Mouse (Mus musculus) neural tube, embryonic 15.5 days (tissue): Measurements from ENCODE around the gene Mindy1. TPM values are rescaled to one million over a fixed set of nuclear protein-coding genes. Genes with fewer than 3 reads are reported as not detected.

ENCODE experiments used
- ATAC-seq: fragments of 200-750 bp; cut with Nextera tagmentation; 2 replicates; pipeline ENCODE4 v1.8.0; 2017; ENCODE audit warnings: mild to moderate bottlenecking, moderate TSS enrichment, moderate library complexity; ENCODE audit not compliant: low FRiP score
- H3K27ac ChIP-seq: fragments of 300-500 bp; sonication (generic); replicated peaks from 2 replicates; pipeline ENCODE4 v1.5.1; 2015; ENCODE audit warnings: mild to moderate bottlenecking, inconsistent platforms
- H3K27me3 ChIP-seq: fragments of 300-500 bp; sonication (generic); replicated peaks from 2 replicates; pipeline ENCODE4 v1.6.1; 2015; ENCODE audit warnings: inconsistent platforms
- H3K36me3 ChIP-seq: fragments of 300-500 bp; sonication (generic); 2 replicates; pipeline ENCODE4 v1.6.1; 2015; ENCODE audit warnings: inconsistent platforms
- H3K4me1 ChIP-seq: fragments of 300-500 bp; sonication (generic); 2 replicates; pipeline ENCODE4 v1.6.1; 2015; ENCODE audit warnings: inconsistent platforms
- H3K4me2 ChIP-seq: fragments of 300-500 bp; sonication (generic); 2 replicates; pipeline ENCODE4 v1.6.1; 2015; ENCODE audit warnings: inconsistent platforms, mild to moderate bottlenecking, moderate library complexity
- H3K4me3 ChIP-seq: fragments of 300-500 bp; sonication (generic); replicated peaks from 2 replicates; pipeline ENCODE4 v1.5.1; 2015; ENCODE audit warnings: mild to moderate bottlenecking, inconsistent platforms
- H3K9ac ChIP-seq: fragments of 300-500 bp; sonication (generic); replicated peaks from 2 replicates; pipeline ENCODE4 v1.6.1; 2015; ENCODE audit warnings: mild to moderate bottlenecking, inconsistent platforms
- H3K9me3 ChIP-seq: fragments of 300-500 bp; sonication (generic); replicated peaks from 2 replicates; pipeline ENCODE4 v1.6.1; 2016; ENCODE audit warnings: inconsistent platforms
- WGBS: fragments of 180-500 bp; shearing (Covaris S2); methylation state at CpG from one replicate; pipeline ENCODE4 v1.1.7; 2015; ENCODE audit warnings: mixed read lengths; 5-methylcytosine and 5-hydroxymethylcytosine counted together
- polyA plus RNA-seq: library from polyadenylated mRNA; unstranded; fragments of >200 nt; fragmentation: Nextera tagmentation; extraction: Ambion mirVana; gene quantifications from 2 replicates; pipeline ENCODE4 v1.2.1, GENCODE M21; 2015

The Mindy1 gene
- polyA plus RNA-seq, 1 experiment from 2014 or later, result 37.3 TPM

- 80% methylated on average over 5 of the region's 5 CpGs for WGBS
- Histone ChIP-seq H3K9ac (no peak overlapping the region), H3K4me3 (no peak overlapping the region), H3K4me1 (no peaks in the 10 kb centered on the region), H3K27ac (no peak overlapping the region), H3K9me3 (no peaks in the 10 kb centered on the region), H3K4me2 (no peak overlapping the region), H3K36me3 (peaks cover 20% of the 10 kb centered on the region), H3K27me3 (no peaks in the 10 kb centered on the region)
- ATAC-seq, result no peak; the same call in 1 of the 2 replicates
Measured at GRCm38 (mm10) chr3:95246465-95247231, 34.5 kb upstream of the Mindy1 start.

- Histone ChIP-seq H3K27me3 (no peaks in the 10 kb centered on the region), H3K9me3 (no peaks in the 10 kb centered on the region), H3K4me3 (no peak overlapping the region), H3K27ac (no peak overlapping the region), H3K9ac (no peak overlapping the region), H3K36me3 (peaks cover 21% of the 10 kb centered on the region), H3K4me1 (no peaks in the 10 kb centered on the region), H3K4me2 (no peak overlapping the region)
- no peak for ATAC-seq
- 76% methylated on average over 1 of the region's 1 CpGs for WGBS
Measured at GRCm38 (mm10) chr3:95247660-95248336, 33.3 kb upstream of the Mindy1 start.

GRCm38 (mm10) chr3:95250361-95250760 lies 30.8 kb upstream of the Mindy1 start:
- no peak overlapping the region for H3K4me2 ChIP-seq
- H3K36me3 ChIP-seq, result peaks cover 25% of the 10 kb centered on the region
- H3K4me1 ChIP-seq, result no peaks in the 10 kb centered on the region
- no peak overlapping the region for H3K4me3 ChIP-seq
- ATAC-seq, result no peak
- H3K9ac ChIP-seq, result no peak overlapping the region
- WGBS, result 86% methylated on average over 5 of the region's 5 CpGs
- no peaks in the 10 kb centered on the region for H3K27me3 ChIP-seq
- no peak overlapping the region for H3K27ac ChIP-seq
- H3K9me3 ChIP-seq, result no peaks in the 10 kb centered on the region

GRCm38 (mm10) chr3:95250783-95251424 lies 30.2 kb upstream of the Mindy1 start, which contains the start of gene Bnipl:
Gene Bnipl, minus strand, starts transcription at chr3:95251193.
- no peak for ATAC-seq
- 56% methylated on average over 7 of the region's 7 CpGs for WGBS

GRCm38 (mm10) chr3:95256931-95257330 lies 24.2 kb upstream of the Mindy1 start:
- H3K36me3 ChIP-seq, result peaks cover 81% of the 10 kb centered on the region
- no peak overlapping the region for H3K4me3 ChIP-seq
- no peak overlapping the region for H3K4me2 ChIP-seq
- H3K9me3 ChIP-seq, result no peaks in the 10 kb centered on the region
- no peak for ATAC-seq
- H3K4me1 ChIP-seq, result no peaks in the 10 kb centered on the region
- 78% methylated on average over 5 of the region's 5 CpGs for WGBS
- H3K27ac ChIP-seq, result no peak overlapping the region
- H3K9ac ChIP-seq, result no peak overlapping the region
- H3K27me3 ChIP-seq, result no peaks in the 10 kb centered on the region

More at GRCm38 (mm10) chr3:95250783-95251424, 30.2 kb upstream of the Mindy1 start, which contains the start of gene Bnipl:
- Histone ChIP-seq H3K4me2 (no peak within 1 kb of the TSS), H3K27me3 (no peaks in the 10 kb centered on the region), H3K4me1 (no peaks in the 10 kb centered on the region), H3K4me3 (no peak within 1 kb of the TSS), H3K9ac (no peak within 1 kb of the TSS), H3K27ac (no peak within 1 kb of the TSS), H3K9me3 (no peaks in the 10 kb centered on the region), H3K36me3 (peaks cover 25% of the 10 kb centered on the region)

GRCm38 (mm10) chr3:95261975-95262374 lies 19.2 kb upstream of the Mindy1 start:
- Histone ChIP-seq H3K4me2 (no peak overlapping the region), H3K36me3 (peaks cover 84% of the 10 kb centered on the region), H3K9ac (no peak overlapping the region), H3K27me3 (no peaks in the 10 kb centered on the region), H3K9me3 (no peaks in the 10 kb centered on the region), H3K27ac (no peak overlapping the region), H3K4me1 (no peaks in the 10 kb centered on the region), H3K4me3 (no peak overlapping the region)
- no peak for ATAC-seq
- WGBS, result 97% methylated on average over 4 of the region's 4 CpGs

GRCm38 (mm10) chr3:95263089-95263739 lies 17.9 kb upstream of the Mindy1 start:
- H3K27me3 ChIP-seq, result no peaks in the 10 kb centered on the region
- no peak overlapping the region for H3K4me3 ChIP-seq
- no peaks in the 10 kb centered on the region for H3K4me1 ChIP-seq
- no peaks in the 10 kb centered on the region for H3K9me3 ChIP-seq
- no peak overlapping the region for H3K4me2 ChIP-seq
- no peak overlapping the region for H3K9ac ChIP-seq
- ATAC-seq, result no peak
- 55% methylated on average over 11 of the region's 11 CpGs for WGBS
- H3K27ac ChIP-seq, result no peak overlapping the region
- H3K36me3 ChIP-seq, result peaks cover 83% of the 10 kb centered on the region

GRCm38 (mm10) chr3:95264724-95265123 lies 16.4 kb upstream of the Mindy1 start:
- Histone ChIP-seq H3K9ac (no peak overlapping the region; the same call in 1 of the 2 replicates), H3K36me3 (peaks cover 74% of the 10 kb centered on the region), H3K4me2 (no peak overlapping the region), H3K27me3 (no peaks in the 10 kb centered on the region), H3K4me1 (no peaks in the 10 kb centered on the region), H3K9me3 (no peaks in the 10 kb centered on the region), H3K4me3 (no peak overlapping the region), H3K27ac (no peak overlapping the region)
- 48% methylated on average over 1 of the region's 1 CpGs for WGBS
- no peak for ATAC-seq

- no peaks in the 10 kb centered on the region for H3K9me3 ChIP-seq
- H3K4me1 ChIP-seq, result no peaks in the 10 kb centered on the region
- WGBS, result 98% methylated on average over 3 of the region's 3 CpGs
- no peak for ATAC-seq
- H3K27me3 ChIP-seq, result no peaks in the 10 kb centered on the region
- H3K4me3 ChIP-seq, result no peak overlapping the region
- no peak overlapping the region for H3K27ac ChIP-seq
- peaks cover 63% of the 10 kb centered on the region for H3K36me3 ChIP-seq
- H3K9ac ChIP-seq, result no peak overlapping the region
- H3K4me2 ChIP-seq, result no peak overlapping the region
Measured at GRCm38 (mm10) chr3:95266052-95266451, 15.1 kb upstream of the Mindy1 start.

- Histone ChIP-seq H3K4me2 (no peak overlapping the region), H3K9me3 (no peaks in the 10 kb centered on the region), H3K36me3 (peaks cover 47% of the 10 kb centered on the region), H3K27me3 (no peaks in the 10 kb centered on the region), H3K9ac (no peak overlapping the region), H3K4me1 (no peaks in the 10 kb centered on the region), H3K27ac (no peak overlapping the region), H3K4me3 (no peak overlapping the region)
- ATAC-seq, result no peak
Measured at GRCm38 (mm10) chr3:95267855-95268254, 13.3 kb upstream of the Mindy1 start.

GRCm38 (mm10) chr3:95269789-95270188 lies 11.4 kb upstream of the Mindy1 start:
- ATAC-seq, result no peak
- Histone ChIP-seq H3K9me3 (no peaks in the 10 kb centered on the region), H3K4me2 (no peak overlapping the region), H3K27ac (no peak overlapping the region), H3K4me3 (no peak overlapping the region), H3K27me3 (no peaks in the 10 kb centered on the region), H3K9ac (no peak overlapping the region), H3K36me3 (peaks cover 35% of the 10 kb centered on the region), H3K4me1 (no peaks in the 10 kb centered on the region)
- WGBS, result 86% methylated on average over 5 of the region's 5 CpGs
